Mouse (Mus musculus): ENCODE data around the gene Pafah1b2. TPM values are rescaled to one million over a fixed set of nuclear protein-coding genes. Genes with fewer than 3 reads are reported as not detected.
A peak's percentile ranks its signal among the peaks of the same experiment; 100 is the strongest.

Pafah1b2 gene
- polyA plus RNA-seq (2015; fragmentation: Nextera tagmentation; extraction: Ambion mirVana) = 82.8 and 84.6 TPM in 2 replicates

DNA sequence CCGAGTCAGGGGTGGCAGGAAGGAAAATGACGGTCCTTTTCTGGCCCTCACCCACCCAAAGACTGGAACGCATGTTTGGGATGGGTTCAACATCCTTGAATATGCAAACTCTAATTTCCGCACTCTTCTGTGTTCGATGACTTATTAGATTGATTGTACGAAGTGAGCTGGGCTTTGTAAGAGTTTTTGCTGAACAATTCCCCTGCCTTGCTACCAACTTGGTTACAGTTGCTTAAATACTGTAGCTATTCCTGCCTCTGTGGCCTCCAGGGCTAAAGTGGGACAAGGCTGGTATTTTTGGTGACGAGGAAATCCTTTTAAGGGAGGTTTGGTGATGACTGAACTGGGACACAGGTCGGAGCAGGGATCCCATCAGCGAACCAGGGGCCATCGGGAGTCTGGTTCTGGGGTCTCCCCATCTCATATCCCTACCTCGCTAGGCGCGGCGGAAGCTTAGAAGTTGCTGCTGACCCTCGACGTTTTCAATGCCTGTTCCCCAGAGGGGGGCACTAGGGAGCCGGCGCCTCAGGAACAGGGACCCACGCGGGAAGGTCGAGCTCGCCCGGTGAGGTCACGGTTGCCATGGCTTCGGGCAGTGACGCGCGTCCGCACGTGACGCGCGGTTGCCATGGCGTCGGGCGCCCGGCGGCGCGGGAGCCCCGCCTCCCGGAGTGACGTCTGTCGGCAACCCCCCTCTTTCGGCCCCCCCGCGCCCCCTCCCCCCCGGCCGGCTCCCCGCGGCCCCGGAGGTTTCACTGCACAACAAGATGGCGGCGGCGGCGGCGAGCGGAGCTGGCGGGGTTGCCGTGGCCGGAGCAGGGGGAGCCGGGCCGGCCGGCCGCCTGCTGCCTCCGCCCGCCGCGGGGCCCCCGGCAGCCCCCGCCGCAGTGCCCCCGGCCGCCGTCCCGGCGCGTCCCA, at the start of gene Pafah1b2, which contains the start of gene Sik3:
Pafah1b2 (minus strand) TSS at position 600 of the 918 bp plus-strand sequence.
Sik3 (plus strand) TSS at position 730 of the 918 bp plus-strand sequence.
- TF ChIP-seq EP300 (IDR thresholded peaks at IDR 0.05) = no peak
- TF ChIP-seq CTCF (IDR thresholded peaks at IDR 0.05) = peak; percentile 86
- H3K27ac ChIP-seq (ENCODE audit: low read length) = peak within 1 kb of the TSS; percentile 97
- peak within 1 kb of the TSS; percentile 58 for H3K4me2 ChIP-seq (replicated peaks; ENCODE audit: low read depth, low read length)
- peak within 1 kb of the TSS; percentile 99 for H3K9ac ChIP-seq (replicated peaks; ENCODE audit: low read depth)
- 4% methylated on average over 35 of the region's 78 CpGs for WGBS
- ATAC-seq (peak; percentile 92), DNase-seq (ENCODE audit: low spot score) (peak; percentile 97)
- no peaks in the 10 kb centered on the region for H3K27me3 ChIP-seq (replicated peaks; ENCODE audit: insufficient read depth, low read length)
- peak within 1 kb of the TSS; percentile 99 for H3K4me3 ChIP-seq (ENCODE audit: low read depth, low read length)
- H3K36me3 ChIP-seq (ENCODE audit: insufficient read depth, low read length) = no peaks in the 10 kb centered on the region
- H3K9me3 ChIP-seq (ENCODE audit: low read length) = no peaks in the 10 kb centered on the region
- H3K4me1 ChIP-seq (ENCODE audit: insufficient read depth, low read depth, low read length) = peaks cover 18% of the 10 kb centered on the region; the same call in 1 of the 2 replicates

- no peaks in the 10 kb centered on the region for H3K9me3 ChIP-seq (ENCODE audit: low read length)
- 45% methylated on average over 9 of the region's 9 CpGs for WGBS
- no peak overlapping the region for H3K4me2 ChIP-seq (replicated peaks; ENCODE audit: low read depth, low read length)
- H3K27ac ChIP-seq (ENCODE audit: low read length) = 0 out of 2 replicates have a peak overlapping the region, but pooled peaks have one; percentile 11
- TF ChIP-seq EP300 (IDR thresholded peaks at IDR 0.05) = no peak
- H3K4me3 ChIP-seq (ENCODE audit: low read depth, low read length) = no peak overlapping the region
- H3K9ac ChIP-seq (replicated peaks; ENCODE audit: low read depth) = no peak overlapping the region
- peaks cover under 1% of the 10 kb centered on the region for H3K4me1 ChIP-seq (ENCODE audit: insufficient read depth, low read depth, low read length)
- H3K36me3 ChIP-seq (ENCODE audit: insufficient read depth, low read length) = no peaks in the 10 kb centered on the region
- ATAC-seq = peak; percentile 70
- peak; percentile 84 for DNase-seq (ENCODE audit: low spot score)
- H3K27me3 ChIP-seq (replicated peaks; ENCODE audit: insufficient read depth, low read length) = no peaks in the 10 kb centered on the region
Observed at GRCm38 (mm10) chr9:46061696-46062425, 49.4 kb upstream of the Pafah1b2 start.

DNA sequence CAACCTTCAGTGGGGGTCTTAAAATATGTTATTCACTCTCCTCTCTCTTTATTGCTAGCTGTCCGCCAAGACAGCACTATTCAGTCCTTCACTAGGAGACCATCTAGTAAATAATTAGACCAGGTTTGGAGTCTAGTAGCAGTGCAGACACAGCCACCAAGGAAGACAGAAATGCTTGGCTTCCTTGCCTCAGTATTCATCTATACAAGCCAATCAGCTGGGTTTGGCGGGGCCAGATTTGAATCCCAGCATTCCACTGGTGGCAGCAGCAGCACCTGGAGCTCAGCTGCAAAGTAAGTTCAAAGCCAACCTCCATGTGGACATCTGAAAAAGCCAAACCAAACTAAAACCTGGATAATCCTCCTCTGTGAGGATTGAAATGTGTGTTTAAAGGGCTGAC, 47.8 kb upstream of the Pafah1b2 start:
- H3K9ac ChIP-seq (replicated peaks; ENCODE audit: low read depth) = no peak overlapping the region
- H3K4me2 ChIP-seq (replicated peaks; ENCODE audit: low read depth, low read length) = no peak overlapping the region
- H3K27me3 ChIP-seq (replicated peaks; ENCODE audit: insufficient read depth, low read length) = no peaks in the 10 kb centered on the region
- DNase-seq (ENCODE audit: low spot score) (no peak), ATAC-seq (no peak)
- TF ChIP-seq CTCF (IDR thresholded peaks at IDR 0.05) (no peak), EP300 (IDR thresholded peaks at IDR 0.05) (no peak)
- no peaks in the 10 kb centered on the region for H3K36me3 ChIP-seq (ENCODE audit: insufficient read depth, low read length)
- H3K9me3 ChIP-seq (ENCODE audit: low read length) = no peaks in the 10 kb centered on the region
- no peak overlapping the region for H3K27ac ChIP-seq (ENCODE audit: low read length)
- H3K4me1 ChIP-seq (ENCODE audit: insufficient read depth, low read depth, low read length) = no peaks in the 10 kb centered on the region; the same call in 1 of the 2 replicates
- 82% methylated on average over 2 of the region's 2 CpGs for WGBS
- H3K4me3 ChIP-seq (ENCODE audit: low read depth, low read length) = no peak overlapping the region

DNA sequence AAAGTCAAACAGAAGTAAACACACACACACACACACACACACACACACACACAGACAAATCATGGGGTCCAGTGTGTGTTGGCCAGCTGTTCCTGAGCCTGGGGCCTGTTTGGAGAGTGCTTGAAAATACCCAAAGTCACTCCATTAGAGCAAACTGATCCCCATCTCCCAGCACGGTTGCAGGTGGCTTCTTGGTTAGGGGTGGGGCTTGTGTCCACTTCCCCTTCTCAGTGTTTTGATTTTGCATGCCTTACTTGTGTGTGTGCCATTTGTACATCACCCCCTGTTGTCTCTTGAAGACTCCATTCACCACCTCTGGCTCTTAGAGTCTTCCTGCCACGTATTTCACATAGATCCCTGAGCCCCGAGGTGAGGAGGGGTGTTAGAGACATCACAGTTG, 45.6 kb upstream of the Pafah1b2 start:
- 78% methylated on average over 3 of the region's 3 CpGs for WGBS

DNA sequence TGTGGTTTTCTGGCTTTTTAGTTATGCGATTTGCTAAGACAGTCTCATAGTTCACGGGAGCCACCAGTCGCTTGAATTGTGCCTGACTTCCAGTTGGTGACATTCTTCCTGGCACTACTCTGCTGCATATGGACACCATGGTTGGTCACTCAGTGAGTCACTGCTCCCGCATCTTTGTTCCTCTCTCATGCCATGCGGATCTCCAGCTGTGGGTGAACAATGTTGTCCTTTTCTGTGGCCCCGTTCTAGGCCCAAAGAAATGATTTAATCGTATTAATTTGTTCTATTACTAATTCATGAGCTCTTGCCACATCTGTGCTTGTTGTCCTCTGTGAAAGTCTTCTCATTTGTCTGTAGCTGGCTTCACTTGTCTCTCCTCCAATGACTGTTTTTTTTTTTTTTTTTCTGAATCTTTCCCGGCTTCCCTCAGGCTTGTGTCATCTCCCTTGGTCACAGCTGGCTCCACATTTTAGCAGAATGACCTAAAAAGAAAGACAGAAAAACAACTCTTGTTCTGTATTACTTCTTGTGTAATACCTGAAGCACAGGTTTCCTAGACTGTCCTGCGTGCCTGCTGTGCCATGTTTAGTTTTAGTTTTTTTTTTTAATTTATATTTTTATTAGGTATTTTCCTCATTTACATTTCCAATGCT, 40.6 kb upstream of the Pafah1b2 start:
- Histone ChIP-seq H3K9ac (replicated peaks; ENCODE audit: low read depth) (no peak overlapping the region), H3K4me1 (ENCODE audit: insufficient read depth, low read depth, low read length) (peaks cover 4% of the 10 kb centered on the region; the same call in 1 of the 2 replicates), H3K4me2 (replicated peaks; ENCODE audit: low read depth, low read length) (no peak overlapping the region), H3K9me3 (ENCODE audit: low read length) (no peaks in the 10 kb centered on the region), H3K27ac (ENCODE audit: low read length) (no peak overlapping the region), H3K4me3 (ENCODE audit: low read depth, low read length) (no peak overlapping the region), H3K36me3 (ENCODE audit: insufficient read depth, low read length) (no peaks in the 10 kb centered on the region), H3K27me3 (replicated peaks; ENCODE audit: insufficient read depth, low read length) (no peaks in the 10 kb centered on the region)
- no peak for DNase-seq (ENCODE audit: low spot score)
- WGBS = 82% methylated on average over 9 of the region's 9 CpGs
- TF ChIP-seq CTCF (IDR thresholded peaks at IDR 0.05) (no peak), EP300 (IDR thresholded peaks at IDR 0.05) (no peak)
- peak; percentile 26; the same call in 1 of the 2 replicates for ATAC-seq

More for the DNA sequence above, 45.6 kb upstream of the Pafah1b2 start:
- TF ChIP-seq EP300 (IDR thresholded peaks at IDR 0.05) (no peak), CTCF (IDR thresholded peaks at IDR 0.05) (no peak)
- no peak overlapping the region for H3K27ac ChIP-seq (ENCODE audit: low read length)
- no peak for ATAC-seq
- H3K9me3 ChIP-seq (ENCODE audit: low read length) = no peaks in the 10 kb centered on the region
- no peak overlapping the region for H3K9ac ChIP-seq (replicated peaks; ENCODE audit: low read depth)
- no peaks in the 10 kb centered on the region for H3K36me3 ChIP-seq (ENCODE audit: insufficient read depth, low read length)
- peaks cover 4% of the 10 kb centered on the region for H3K4me1 ChIP-seq (ENCODE audit: insufficient read depth, low read depth, low read length)
- no peaks in the 10 kb centered on the region for H3K27me3 ChIP-seq (replicated peaks; ENCODE audit: insufficient read depth, low read length)
- no peak overlapping the region for H3K4me3 ChIP-seq (ENCODE audit: low read depth, low read length)
- DNase-seq (ENCODE audit: low spot score) = no peak
- no peak overlapping the region for H3K4me2 ChIP-seq (replicated peaks; ENCODE audit: low read depth, low read length)

Measured in lung, postnatal 0 days (tissue).